Mouse (Mus musculus) bone marrow macrophage, adult 2 months (primary cell): Measurements from ENCODE around the gene Mgea5.

Experiments used
- CTCF ChIP-seq: IDR thresholded peaks from 2 replicates; pipeline ENCODE4 v1.5.1; 2012; ENCODE audit warnings: low read depth, mild to moderate bottlenecking, low read length, moderate library complexity
- POLR2A ChIP-seq: IDR thresholded peaks from 2 replicates; pipeline ENCODE4 v1.6.1; 2012; ENCODE audit warnings: mild to moderate bottlenecking, low read depth, low read length, borderline replicate concordance

DNA sequence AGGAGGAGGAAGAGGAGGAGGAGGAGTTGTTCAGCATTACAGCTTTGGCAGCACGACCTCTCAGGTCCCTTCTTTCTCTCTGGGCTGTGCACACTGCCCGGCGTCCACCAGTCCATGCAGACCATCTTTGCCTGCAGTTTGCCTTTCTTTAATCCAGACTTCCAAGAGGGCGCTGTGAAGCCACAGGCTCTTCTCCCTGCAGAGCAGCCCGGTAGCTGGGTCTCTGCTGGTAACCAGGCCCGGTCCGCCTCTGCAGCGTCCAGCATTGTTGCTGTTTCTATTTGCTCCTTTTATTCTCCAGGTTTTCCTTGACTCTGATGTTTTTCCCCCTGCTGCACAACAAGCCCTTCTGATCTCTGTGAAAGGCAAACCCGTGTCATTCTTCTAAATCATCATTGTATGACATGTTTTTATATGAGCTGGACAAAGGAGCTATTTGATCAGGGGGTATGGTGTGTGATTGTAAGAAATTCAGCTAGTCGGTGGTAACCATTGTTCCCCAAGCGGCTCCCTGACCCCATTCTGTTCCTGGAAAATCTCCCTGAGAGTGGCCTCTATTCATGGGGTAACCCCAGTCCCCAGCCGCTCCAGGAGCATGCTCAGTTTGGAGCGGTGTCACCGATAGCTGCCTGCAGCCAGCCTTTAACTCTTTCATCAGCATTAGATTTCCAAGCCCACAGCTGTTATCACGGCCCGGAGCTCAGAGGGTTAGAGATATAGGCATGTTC is 66.0 kb downstream of the Mgea5 start:
- TF ChIP-seq CTCF (no peak), POLR2A (no peak)
